Mouse (Mus musculus) T-helper 2 cell (primary cell): ENCODE results near the gene Catsper3.

ENCODE experiments used
- in situ Hi-C: fragments of 300-600 bp; cut with MboI, MseI; formaldehyde crosslinking; loops from one replicate; pipeline ENCODE4 v1.15.1; 2025; ENCODE audit warnings: high pct_unique_total_duplicates

The Catsper3 gene

DNA sequence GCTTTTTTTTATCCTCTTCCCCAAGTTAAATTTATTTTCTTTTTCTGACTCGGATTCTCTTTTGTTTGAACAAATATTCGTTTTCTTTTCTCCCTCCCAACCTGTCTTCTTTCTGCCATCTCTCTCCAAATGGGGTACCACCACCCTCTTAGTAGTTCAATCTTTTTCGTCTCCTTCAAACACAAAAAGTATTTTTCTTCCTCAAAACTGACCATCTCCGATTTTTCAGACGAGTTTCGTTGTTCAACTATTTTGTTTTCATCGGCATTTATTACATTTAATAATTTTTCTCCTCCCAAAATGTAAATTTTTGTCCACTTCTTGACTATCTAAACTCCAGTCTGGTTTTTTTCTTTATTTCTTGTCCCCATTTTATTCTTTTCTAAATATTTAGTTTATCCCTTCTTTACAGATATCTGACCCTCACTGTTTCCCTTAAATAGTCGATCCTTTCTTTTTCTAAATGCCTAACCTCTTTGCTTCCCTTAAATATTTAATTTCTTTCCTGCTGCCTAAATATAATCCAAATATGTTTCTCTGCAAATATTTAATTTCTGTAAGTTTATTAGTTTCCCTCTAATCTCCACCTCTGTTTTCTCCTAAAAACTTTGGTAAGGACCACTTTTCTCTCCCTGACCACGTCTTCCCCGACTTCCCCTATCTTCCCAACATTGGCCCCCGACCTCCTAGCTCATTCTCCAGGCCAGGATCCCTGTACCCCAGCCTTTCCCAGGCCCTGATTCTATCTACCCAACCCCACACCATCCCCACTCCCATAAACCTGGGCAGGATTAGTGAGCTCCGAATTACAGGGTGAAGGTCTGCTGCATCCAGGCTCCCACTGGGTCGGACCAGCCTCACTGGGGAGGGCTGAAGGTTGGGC is 42.7 kb downstream of the Catsper3 start:
- in situ Hi-C loops, result no loop called here

DNA sequence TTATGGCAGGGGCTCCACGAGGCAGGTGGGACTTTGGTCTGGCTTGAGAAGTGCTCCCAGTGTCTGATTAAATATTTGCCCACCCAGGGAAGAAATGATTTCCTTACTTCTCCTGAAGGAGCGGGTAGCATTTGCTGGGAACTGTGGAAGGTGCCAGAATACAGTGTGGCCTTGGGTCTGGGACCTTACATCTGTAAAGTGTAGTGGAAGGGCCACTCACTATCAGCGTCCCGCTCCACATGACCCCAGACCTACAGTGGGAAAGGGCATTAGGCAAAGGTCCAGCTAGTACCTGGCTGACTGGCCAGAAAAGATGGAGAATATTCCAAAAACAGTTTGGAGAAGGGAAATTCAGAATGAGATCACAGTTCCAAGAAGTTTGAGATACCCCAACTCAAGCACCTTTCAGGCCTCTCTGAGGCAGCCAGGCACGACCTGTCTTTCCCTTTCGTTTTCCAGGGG is 43.3 kb downstream of the Catsper3 start:
- in situ Hi-C loops, result no loop called here

DNA sequence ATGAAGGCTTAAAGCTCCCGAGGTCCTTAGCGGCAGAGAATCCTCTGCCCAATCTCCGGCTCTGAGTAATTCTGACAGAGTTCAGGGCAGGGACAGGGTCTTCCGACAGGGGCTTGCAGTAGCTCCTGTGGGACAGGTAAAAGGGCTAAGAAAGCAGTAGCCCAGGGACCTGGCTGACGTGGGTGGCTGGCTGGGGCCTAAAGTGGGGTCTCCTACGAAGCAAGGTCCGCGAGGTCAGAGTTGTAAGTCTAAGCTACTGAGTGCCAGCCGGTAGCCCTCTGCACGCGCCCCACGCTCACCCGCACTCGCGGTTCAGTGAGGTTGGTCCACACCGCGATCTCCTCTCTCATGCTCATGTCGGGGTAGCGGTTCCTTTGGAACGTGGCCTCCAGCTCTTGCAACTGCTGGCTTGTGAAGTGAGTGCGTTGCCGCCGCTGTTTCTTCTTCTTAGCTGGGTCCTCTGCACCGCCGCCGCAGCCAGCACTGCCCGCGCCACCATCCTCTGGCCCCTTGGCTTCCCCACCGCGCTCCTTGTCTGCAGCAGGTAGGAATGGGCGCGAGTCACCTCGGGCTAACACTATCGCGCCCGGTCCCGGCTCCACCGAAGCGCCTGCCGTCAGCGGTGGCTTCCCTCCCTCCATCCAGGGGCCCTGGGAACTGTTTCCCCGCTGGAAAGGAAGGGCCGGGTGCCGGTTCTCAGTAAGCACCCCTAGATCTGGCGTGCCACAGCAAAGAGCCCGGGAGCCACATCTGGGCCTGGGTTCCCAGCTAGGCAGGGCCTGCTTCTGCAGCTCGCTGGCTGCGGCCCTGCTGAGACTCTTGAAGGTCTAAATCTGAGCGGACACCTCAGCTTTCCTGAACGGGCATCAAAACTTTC is 44.0 kb downstream of the Catsper3 start:
- in situ Hi-C loops, result no loop called here

DNA sequence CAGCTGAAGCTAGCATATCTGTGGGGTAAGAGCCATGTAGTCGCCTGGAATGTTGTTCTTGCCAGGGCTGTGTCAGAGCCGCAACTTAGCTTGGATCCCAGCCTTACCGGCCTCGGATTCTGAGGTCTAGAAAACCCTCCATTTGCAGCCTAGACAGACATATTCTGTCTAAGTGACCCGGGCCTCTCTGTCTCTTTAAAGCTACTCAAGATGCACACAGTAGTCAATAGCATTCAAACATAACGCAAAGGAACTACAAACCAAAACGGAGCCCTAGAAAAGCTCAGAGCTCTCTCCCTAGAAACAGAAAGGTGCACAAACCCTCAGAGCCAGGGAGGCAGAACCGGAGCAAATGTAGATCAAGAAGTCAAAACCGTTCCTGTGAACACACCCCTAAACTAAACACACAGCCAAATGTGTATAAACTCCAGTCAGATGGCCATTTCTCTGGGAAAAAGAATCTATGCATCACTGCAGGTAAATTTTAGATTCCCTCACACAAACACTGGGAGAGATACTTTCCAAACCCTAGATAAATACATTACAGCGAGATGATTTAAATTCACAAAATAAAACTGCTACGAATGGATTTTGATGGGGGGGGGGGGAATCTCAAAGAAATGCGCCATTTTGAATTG is 44.8 kb downstream of the Catsper3 start:
- in situ Hi-C loops, result no loop called here

DNA sequence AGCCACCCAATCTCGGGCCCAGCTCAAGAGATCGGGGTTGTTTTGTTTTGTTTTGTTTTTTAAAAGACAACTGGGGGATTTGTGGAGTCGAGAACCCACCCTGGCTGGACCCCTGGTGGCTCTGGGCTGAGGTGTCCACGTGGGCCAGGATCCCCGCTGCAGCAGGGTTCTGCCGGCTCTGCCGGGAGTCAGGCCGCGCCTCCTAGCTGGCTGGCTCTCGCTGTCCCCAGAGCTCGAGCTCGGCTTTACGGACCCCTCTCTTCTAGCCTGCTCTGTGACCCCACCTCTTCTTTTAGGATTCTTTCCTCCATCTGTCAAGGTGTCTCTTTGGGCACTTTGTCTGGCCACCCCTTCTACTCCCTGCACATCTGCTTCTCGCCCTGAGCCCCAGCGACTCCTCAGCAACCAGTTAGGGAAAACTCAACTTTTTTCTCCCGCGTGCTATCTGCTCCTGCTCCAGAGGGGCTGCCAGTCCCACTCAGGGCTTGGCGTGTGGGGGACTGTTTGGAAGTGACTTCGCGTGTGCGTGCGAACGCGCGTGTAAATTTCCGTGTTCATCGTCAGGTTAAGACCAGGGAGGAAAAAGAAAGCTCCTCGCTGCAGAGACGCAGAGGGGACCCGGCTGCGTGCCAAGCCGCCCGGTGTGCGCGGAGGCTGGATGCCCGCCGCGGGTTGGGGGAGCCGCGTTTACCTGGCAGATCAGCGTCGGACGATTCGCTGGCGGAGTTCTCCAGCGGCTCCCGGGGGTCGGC is 45.9 kb downstream of the Catsper3 start:
- in situ Hi-C loops, result no loop called here

GRCm38 (mm10) chr13:55830833-55831721 is 46.7 kb downstream of the Catsper3 start:
- in situ Hi-C loops, result no loop called here

- in situ Hi-C loops, result no loop called here
Observed at GRCm38 (mm10) chr13:55831722-55832160, 47.4 kb downstream of the Catsper3 start.

- in situ Hi-C loops, result no loop called here
Observed at GRCm38 (mm10) chr13:55832602-55833001, 48.2 kb downstream of the Catsper3 start.

GRCm38 (mm10) chr13:55833921-55834320 is 49.6 kb downstream of the Catsper3 start:
- in situ Hi-C loops, result no loop called here

- in situ Hi-C loops, result no loop called here
Observed at GRCm38 (mm10) chr13:55834667-55835066, 50.3 kb downstream of the Catsper3 start.

DNA sequence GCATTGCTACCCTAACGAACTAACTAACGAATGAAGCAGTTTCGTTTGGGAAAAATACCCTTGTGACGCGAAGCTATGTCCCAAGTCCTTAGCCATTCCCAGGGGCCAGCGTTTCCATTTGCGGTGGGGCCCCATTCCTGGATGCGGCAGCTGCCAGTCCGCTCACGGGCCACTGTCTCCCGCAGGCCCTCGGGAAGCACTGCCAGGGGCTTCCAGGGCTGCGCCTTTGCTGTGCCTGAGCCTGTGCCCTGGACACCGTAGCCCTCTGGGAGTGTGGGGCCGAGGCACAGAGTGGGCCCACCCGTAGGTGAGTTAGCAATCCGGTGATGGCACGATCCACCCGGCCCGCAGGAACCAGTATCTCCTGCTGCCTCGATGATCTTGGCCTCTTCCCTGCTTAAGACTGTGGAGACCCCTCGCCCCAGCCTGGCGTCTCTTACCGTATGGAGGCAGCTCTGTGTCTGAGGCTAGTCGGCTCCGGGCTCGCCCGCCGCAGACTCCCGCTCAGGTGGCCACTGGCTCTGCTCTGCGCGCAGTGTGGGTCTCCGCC is 51.3 kb downstream of the Catsper3 start:
- in situ Hi-C loops, result no loop called here

DNA sequence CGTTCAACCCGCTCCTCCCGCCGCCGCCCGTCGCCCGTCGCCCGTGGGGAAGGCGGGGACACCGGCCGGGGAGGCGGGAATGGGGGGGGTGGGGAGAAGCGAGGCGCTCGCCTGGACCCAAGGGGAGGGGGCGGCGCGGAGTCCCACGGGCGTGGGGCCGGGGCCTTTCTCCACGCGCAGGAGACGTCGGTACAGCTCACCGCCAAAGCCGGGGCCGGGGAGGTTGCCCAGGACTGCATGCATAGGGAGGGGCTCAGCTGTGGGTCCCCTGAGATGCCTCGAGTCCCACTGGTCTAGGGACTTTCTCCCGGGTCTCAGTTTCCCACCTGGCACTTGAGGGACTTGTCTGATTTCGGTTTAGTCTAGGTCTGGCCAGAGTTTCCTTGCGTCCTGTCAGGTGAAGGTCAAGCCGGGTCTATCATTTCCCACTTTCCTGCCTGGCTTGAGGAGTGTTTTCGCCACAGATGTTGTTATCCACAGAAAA is 51.8 kb downstream of the Catsper3 start, which contains the start of gene Pitx1:
Gene Pitx1, minus strand, starts transcription at position 51 of the 484 bp plus-strand sequence.
- in situ Hi-C loops, result no loop called here

DNA sequence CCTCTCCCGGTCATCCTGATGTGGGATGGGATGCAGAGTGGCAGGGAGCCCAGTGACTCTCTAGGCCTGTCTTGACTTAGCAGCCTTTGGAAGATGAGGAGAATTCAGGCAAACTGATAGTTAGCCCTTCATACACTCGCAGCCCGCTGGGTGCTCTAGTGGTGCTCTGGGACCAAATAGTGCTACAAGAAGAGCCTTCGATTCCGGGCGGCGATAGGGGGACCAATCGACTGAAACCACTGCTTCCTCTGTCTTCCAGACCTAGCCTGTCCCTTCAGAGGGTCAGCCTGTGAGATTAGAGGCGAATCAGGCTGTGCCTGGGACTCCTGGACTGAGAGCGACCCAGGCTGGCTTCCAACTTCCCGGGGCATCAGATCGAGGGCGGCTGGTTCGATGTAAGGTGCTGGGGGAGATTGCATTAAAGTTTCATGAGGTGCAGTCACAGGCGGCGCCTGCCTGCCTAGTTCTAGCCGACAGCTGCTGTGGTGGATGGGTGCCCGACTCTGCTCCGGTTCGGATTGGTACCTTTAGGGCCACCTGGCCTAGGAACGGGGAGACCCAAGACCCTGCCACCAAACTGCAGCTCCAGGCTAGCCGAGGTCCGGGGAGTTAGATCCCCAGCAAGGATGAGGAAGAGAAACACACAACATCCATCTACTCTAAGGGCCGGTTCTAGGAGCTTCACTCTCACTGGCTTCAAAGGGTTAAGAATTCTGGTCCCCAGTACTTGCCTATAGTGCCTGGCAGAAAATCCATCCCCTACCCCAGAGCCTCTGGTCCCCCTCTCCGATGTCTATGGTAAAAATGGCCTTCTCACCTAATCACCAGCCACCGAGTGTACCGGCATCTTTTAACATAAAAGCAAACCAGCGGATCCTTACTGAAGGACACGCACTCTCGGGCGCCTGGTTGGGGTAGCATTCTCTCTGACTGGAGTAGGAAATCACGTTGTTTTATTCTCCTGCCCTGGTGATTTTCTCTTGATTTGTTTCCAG is 52.7 kb downstream of the Catsper3 start:
- in situ Hi-C loops, result no loop called here

- in situ Hi-C loops, result loop anchor here (10.0 kb wide), 1 partner anchor 975 kb away; no protein-coding TSS in a partner anchor
Observed at GRCm38 (mm10) chr13:55840223-55840622, 55.9 kb downstream of the Catsper3 start.

- in situ Hi-C loops, result loop anchor here (10.0 kb wide), 1 partner anchor 979 kb away; no protein-coding TSS in a partner anchor
Observed at GRCm38 (mm10) chr13:55843700-55844099, 59.3 kb downstream of the Catsper3 start.

GRCm38 (mm10) chr13:55847805-55848204 is 63.4 kb downstream of the Catsper3 start:
- in situ Hi-C loops, result loop anchor here (10.0 kb wide), 1 partner anchor 983 kb away; no protein-coding TSS in a partner anchor

- in situ Hi-C loops, result loop anchor here (10.0 kb wide), 1 partner anchor 984 kb away; no protein-coding TSS in a partner anchor
Observed at GRCm38 (mm10) chr13:55848604-55849190, 64.3 kb downstream of the Catsper3 start.

GRCm38 (mm10) chr13:55850726-55851125 is 66.4 kb downstream of the Catsper3 start:
- in situ Hi-C loops, result no loop called here
